Mouse (Mus musculus) heart, postnatal 0 days (tissue): ENCODE data around the gene Lipm.

Experiments used
- CTCF ChIP-seq: IDR thresholded peaks from 2 replicates; pipeline ENCODE4 v1.5.1; 2016; ENCODE audit warnings: antibody characterized with exemption, control low read depth, low read depth
- EP300 ChIP-seq: IDR thresholded peaks from 2 replicates; pipeline ENCODE4 v1.6.1; 2016; ENCODE audit warnings: antibody characterized with exemption, low read depth

GRCm38 (mm10) chr19:34138720-34139430 is 38.1 kb downstream of the Lipm start:
- TF ChIP-seq EP300 = no peak
- TF ChIP-seq CTCF = no peak
